Mouse (Mus musculus) adrenal gland, adult 18-20 months (tissue): ENCODE measurements around the gene Rbm39. TPM values are rescaled to one million over a fixed set of nuclear protein-coding genes. Genes with fewer than 3 reads are reported as not detected.

Experiments
- DNase-seq, 2 experiments: peaks; one replicate each; pipeline ENCODE4 v3.0.0; 2021 to 2022; ENCODE audit warnings: low spot score in 2 of 2
- total RNA-seq, 2 experiments: library from RNA; stranded (reverse); gene quantifications; 1 replicate in 1 of 2; 2 replicates in 1 of 2; pipeline ENCODE4 v1.2.3; 2021

The Rbm39 gene
- total RNA-seq, 2 experiments from 2014 or later: 283 to 382 TPM

DNA sequence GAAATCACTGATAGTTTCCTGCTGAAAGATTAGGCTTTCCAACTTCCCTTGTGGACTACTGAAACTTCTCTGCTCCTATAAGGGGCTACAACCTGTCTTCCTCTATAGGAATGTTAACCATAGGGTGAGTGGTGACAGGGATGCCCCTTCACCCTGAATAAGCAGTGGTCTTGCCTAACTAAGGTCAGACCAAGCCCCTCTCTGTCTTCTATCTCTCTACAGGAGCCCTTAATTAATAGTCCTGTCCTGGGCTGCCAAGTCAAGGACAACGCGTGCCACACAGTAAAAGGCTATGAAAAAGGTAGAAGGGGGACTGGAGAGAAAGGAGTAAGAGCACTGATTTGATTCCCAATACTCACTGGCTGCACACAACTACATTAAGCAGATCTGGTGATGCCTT, 1.6 kb upstream of the Rbm39 start:
- no peak for DNase-seq

DNA sequence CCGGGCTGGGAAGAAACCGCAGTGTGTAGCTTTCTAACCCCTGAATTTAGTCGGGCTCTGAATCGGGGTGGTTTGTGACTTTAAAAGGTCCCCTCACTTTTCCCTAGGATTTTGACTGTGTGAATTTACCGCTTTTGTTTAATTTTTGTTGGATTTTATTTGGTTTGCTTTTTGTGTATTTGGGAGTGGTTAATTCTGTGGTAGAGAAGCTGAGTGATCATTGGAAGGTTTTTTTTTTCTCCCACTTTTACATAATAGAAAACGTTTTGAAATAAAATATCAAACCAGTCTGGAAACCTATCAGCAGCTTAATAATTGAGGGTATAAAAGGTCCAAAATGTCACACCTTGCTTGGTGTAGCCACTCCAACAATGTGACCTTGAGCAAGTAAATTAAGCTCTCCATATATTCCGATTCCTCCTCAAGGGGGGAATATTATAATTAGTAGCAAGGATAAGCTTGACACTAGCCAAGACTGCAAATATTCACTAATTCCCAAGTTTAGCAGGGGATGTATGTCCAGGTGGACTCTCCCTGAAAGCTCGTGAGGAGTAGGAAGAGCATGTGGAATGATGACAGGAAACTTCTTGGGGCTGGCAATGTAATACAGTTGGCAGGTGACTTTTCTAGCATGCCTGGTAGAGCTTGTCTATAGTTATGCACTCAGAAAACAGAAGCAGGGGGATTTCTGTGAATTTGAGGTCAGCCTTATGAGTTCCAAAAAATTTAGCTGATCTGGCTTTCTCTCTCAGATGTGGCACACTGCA, 969 bp upstream of the Rbm39 start:
- DNase-seq: no peak

DNA sequence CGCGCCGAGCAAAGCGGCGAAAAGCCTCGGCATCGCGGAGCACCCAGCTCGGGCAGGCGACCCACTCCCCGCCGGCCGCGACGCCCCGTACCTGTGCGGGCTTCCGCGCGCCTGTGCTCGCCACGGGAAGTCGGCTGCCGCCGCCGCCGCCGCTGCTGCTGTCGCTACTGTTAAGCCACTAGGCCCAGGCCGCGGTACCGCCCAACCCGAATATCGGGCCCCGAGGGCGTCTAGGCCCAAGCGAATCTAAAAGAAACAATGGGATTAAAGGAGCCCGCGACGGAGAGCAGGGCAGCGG, 293 bp downstream of the Rbm39 start:
- DNase-seq: no peak

DNA sequence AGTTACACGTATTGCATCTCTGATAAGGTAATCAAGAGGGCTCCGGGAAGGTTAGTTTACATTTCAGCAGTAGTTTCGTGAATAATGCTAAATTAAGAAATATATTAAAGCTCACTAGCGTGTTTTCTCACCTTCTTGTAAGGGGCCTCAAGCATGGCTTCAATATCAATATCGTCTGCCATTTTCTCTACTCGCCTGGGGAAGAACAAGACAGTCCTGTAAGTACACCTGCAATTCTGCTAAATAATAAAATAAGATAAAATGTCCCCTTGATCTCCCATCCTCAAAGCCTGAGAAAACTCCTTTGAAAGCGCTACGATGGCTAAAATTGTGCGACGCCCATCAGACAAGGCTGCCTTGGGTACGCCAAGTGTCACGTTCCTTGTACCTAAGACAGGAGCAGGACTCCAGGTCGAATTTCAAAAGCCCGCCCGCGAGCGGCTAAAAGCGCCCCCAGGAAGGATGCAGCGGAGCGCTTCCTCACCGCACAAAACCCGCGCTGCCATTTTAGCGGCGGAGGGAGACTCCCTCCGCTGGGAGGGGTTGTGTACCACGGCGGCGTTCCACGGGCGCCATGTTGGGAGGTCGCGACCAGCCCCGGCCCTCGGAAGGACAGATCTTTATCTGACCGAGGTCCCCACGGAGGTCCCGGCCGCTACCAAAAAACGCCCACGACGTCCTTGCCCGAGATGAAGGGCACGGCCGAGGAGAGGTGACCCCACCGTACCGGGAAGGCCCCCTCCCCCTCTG, 817 bp downstream of the Rbm39 start:
- DNase-seq: peak; percentile 72 to 74

DNA sequence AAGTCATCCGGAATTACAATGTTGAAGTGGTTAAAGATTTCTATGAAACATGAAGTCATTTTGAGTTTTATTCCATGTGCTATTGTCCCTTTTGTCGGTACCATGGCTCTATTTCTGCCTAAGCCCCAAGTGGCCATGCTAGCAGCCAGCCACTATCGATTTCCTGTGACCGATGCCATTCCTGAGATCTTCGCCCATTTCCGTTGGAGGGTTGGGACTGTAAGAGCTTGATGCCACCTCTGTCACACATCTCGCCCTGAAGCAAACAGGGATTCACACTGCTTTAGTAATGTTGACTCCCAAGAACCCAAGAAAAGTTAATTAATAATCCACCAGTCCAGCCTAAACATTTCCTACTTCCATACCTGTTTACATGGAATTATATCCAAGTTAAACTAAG, 2.4 kb downstream of the Rbm39 start:
- no peak for DNase-seq

DNA sequence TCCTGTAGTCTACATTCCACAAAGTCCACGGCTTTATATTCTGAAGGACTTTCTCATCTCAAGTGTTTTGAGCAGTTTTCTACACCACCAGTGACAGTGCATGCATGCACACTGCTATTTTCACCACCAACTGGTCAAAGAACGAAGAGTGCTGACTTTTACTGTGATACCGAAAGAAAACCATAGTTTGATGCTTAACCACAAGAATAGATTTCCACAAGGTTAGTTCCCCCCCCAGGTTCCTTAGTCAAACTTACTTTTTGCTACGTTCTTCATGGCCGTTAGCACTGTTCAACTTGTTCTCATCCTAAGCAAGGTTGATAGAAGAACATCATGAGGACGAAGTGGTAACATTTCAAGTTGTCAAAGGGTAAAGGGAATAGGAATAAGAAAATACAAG, 3.0 kb downstream of the Rbm39 start:
- no peak for DNase-seq

DNA sequence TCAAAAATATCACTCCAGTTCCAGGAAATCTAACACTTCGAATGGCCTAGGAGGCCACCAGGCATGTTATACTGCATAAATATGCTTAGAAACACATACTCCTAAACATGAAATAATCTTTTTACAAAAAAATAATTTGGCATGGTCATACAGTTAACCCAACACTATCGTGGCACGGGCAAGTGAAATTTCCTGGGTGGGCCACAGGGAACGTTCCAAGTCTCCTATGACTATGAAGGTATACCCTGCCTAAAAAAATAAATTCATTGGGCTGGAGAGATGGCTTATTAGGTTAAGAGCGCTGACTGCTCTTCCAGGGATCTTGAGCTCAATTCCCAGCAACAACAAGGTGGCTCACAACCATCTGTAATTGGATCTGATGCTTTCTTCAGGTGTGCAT, 13.5 kb downstream of the Rbm39 start:
- no peak for DNase-seq

DNA sequence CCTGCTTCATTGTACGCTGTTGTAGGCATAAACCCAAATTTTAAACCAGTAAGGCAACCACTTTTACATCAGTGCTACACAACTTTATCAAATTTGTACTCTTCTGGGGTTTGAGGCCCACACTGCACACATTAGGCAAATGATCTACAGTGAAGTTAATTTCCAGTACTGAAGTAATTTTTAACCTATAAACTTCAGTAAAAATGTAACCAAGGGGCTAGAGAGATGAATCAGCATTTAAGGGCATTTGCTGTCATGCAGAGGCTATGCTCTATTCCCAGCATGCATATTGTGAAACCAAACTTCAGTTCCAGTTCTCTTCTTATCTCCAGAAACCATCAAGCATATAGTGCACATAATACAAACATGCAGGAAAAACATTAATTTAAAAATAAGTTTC, 14.6 kb downstream of the Rbm39 start:
- no peak for DNase-seq

DNA sequence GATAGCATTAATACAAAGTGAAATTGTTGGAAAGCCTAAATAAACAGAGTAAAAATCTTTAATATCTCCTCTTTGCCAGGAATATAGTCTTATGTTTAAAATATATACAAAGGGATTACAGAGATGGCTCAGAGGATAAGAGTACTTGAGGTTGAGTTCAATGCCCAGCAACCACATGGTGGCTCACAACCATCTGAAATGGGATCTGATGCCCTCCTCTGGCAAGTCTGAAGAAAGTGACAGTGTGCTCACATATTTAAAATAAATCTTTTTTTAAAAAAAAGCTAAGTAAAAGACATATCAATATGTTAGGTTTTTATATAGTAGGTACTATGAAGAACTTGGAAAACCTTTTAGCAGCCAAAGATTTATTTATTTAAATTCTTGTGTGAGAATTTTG, 28.5 kb downstream of the Rbm39 start:
- DNase-seq: no peak

DNA sequence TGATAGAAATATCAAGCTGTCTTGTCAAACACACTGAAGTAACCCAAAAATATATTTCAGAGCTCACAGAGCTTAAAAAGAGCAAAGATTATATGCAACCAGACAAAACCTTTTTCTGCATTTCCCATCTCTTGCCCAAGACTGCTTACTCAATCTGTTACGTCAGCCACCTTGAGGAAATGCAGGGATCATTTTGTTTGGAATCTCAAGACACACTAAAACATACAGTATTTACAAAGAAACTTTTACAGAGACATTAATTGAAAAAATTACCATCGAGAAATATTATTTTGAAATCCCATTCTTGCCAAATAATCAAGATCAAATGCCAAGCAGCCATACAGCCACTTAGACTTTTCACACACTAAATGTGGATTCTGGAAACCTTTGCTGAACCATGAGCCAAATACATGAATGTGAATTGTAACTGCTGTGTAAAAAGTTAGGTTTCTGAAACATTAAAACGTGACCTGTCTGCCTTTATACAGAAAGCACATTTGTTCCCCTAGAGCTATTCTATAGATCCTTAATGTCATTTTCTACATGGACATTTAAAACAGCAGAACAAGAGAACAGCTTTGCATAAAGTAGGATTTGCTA, 32.6 kb downstream of the Rbm39 start:
- DNase-seq: no peak

DNA sequence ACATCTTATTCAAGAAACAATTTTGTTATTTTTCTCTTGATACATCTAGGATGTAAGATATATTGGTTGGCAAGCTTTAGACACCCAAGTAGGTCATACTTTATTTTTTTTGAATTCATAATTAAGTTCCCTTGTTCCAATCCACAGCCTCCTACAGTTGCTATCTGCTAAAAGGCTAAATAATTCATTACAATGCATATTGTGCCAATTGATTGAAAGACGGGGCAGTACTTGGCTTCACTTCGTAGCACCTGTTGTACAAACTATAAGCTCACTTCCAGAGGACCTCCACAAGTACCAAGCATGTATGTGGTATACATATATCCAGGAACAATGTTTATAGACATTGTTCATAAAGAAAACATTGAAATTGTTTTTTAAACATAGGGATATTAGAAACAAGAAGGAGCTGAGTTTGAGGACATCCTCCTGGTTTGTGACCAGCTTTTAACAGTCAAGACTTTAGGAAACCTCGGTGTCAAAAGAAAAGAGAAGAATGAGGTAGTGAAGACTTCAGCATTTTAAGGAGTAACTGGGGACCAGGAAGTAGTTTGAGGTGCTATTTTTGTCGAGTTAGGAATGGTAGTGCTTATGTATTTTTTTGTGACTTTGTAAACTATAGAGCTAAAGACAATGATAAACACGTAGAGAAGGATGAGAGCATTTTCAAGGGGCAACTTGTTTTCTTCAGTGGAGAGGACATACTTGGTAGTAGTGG, 33.6 kb downstream of the Rbm39 start:
- no peak for DNase-seq

DNA sequence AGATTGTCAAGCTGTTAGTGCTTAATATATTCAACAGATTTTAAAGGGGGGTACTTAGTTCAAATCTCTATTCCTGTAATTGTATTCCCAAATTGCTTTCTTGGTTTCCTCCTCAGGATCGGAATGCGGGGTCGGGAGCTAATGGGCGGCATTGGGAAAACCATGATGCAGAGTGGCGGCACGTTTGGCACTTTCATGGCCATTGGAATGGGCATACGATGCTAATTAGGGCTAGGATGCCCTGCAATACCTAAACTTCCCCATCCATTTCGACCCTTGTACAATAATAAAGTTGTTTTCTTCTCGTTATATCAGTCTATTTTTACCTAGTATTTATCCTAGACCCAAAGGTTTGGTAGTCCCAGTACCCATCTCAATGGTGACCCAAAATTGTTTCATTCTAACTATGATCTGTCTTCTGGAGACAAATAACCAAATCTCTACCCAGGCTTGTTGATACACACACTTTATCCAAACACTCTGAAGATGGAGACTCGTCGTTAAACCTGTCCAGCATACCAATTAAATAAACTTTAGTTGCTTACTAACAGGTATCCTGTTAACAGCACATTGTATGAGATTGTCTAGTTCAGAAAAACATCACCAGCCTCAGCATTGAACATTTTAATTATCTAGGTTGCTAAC, 34.4 kb downstream of the Rbm39 start:
- no peak for DNase-seq

DNA sequence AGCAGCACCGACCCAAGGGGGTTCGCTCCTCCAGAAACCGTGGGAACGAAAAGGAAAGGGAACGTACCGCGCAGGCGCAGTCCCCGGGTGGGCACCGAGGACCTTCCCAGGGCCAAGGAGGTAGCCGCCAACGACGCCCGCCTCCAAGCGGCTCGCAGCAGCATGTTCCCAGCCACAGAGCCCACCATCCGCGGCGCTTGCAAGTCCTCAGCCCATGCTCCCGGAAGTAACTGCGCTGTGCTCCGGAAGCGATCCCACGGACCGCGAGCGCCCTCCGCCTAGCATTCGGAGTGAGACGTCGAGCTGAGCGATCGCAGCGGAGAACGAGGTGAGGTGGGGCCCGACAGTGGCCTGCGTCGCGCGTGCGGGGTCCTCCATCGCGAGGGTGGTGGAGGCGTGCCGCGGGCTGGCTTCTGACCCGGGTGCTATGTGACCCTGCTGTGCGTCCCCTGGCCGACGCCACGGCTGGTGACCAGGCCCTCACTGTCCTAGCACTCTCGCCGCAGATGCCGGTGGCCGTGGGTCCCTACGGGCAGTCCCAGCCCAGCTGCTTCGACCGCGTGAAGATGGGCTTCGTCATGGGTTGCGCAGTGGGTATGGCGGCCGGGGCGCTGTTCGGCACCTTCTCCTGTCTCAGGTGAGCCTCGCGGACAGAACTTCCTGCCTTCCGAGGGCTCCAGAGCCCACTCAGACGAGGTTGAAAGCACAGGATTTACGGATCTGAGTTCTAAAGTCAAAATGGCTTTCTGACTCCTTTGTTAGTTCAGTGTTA, 35.9 kb downstream of the Rbm39 start, which contains the start of the genes Romo1 and Nfs1:
TSS of gene Romo1 (plus strand) at position 87 of the 772 bp plus-strand sequence.
TSS of gene Nfs1 (minus strand) at position 234 of the 772 bp plus-strand sequence.
- DNase-seq: peak; percentile 88 to 90

DNA sequence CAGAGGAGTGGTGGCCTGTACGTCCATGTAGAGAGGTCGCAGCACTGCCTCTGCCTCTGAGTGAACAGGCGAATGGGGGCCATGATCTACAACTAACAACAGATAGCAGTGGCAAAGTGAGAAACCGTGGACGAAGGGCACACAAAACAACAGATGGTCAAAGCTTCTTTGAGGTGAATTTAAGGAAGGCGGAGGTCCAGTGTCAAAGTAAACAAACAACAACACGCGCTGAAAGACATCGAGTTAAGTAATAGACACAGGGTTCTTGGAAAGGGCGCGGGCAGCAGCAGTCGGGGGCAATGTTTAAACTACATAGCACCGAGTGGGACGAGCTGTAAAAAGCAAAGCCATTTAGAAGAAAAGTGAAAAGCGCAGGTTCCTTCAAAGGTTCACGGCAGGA, 36.7 kb downstream of the Rbm39 start:
- no peak for DNase-seq

DNA sequence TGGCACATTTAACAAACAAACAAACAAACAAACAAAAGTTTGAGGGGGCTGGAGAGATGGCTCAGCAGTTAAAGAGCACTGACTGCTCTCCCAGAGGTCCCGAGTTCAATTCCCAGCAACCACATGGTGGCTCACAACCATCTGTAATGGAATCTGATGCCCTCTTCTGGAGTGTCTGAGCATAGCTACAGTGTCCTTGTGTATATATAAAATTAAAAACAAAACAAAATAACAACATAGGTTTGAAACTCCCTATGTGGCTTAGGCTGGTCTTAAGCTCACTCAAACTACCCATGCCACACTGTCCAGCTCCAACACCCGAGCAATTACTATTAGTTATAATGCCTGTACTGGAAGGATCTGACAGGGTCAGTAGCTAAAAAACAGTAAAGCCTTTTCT, 37.2 kb downstream of the Rbm39 start:
- no peak for DNase-seq

DNA sequence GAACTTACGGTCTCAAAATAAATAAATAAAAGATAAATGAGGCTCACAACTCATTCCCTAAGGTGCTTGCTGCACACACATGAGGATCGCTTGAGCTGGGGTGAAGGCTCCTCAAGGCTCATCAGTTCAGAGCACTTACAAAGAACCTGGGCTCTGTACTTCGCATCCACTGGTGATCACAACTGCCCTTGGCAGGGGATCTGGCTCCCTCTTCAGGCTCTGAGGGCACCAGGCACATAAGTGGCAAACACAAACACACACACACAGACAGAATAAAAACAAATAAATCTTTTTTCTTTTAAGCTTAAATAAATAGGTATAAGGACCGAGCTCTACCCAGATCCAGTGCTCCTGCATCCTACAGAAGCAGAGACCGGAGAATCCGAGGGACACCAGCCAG, 44.3 kb downstream of the Rbm39 start:
- DNase-seq: no peak

DNA sequence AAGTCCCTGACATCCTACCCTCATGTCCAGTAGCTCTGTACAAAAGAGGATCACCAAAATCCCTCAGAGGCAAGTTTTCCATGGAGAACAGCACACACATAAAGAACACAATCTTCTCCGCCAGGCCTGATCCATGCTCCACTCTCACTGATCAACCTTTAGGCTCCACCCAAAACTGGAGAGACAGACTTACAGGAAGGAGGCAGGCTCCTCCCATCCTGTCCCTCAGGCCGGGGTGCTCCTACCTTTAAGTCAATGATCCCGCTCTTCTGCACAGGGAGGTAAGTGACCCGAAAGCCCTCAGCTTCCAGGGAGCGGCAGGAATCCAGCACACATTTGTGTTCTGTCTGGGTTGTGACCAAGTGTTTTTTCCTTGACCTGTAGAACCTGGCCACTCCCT, 45.9 kb downstream of the Rbm39 start:
- no peak for DNase-seq

DNA sequence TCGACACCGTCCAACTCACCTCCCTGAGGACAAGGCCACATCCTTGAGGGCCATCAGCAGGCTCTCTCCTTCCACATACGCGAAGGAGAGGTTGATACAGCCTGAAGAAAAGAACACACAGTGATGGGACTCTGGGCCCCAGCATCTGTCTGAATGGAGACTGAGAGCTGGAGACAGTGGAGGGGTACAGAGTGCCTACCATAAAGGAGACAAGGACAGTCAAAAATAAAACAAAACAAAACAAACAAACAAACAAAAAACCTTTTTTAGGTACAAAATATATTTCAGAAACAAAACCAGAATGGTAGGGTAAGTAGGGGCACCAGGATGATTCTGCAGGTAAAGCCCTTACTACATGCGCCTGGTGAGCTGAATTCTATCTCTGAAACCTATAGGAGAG, 53.0 kb downstream of the Rbm39 start, which contains the start of gene Gm28036:
TSS of gene Gm28036 (minus strand) at position 101 of the 400 bp plus-strand sequence.
- no peak for DNase-seq

DNA sequence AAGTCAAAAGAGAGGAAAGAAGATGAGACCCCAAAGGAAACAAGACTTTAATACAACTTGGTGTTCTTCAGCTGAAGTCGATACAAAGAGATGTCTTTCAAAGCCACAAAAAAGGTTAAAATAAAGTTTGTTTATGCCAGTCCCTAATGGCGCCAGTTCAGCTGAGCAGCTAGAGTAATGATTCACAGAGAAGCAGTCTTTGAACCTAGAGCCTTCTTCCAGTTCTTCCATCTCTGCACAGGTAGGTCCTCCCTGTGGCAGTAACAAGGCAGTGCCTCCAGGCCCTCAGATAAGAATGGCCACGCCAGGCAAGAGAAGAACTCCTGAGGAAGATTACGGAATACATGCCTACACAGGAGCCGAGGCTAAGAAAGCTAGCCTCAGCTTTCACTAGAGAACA, 56.3 kb downstream of the Rbm39 start:
- DNase-seq: no peak

DNA sequence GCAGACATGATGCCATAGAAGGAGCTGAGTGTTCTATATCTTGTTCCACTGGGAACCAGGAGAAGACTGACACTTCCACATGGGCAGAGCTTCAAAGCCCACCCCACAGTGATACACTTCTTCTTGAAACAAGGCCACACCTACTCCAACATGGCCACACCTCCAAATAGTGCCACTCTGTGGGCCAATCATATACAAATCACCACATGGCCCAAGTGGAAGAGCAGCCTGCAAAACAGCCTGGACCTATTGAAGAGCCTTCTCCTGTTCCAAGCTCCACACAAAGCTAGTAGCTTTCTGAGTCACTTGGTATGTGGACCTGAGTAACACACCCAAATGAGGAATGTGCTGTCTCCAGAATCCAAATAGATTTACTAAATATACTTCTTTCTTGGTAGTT, 60.5 kb downstream of the Rbm39 start:
- no peak for DNase-seq
